Mouse (Mus musculus) bone marrow, adult 2 months (tissue): Measurements from ENCODE around the gene Glp2r.

Experiments used
- CTCF ChIP-seq: fragments of 200-500 bp; IDR thresholded peaks from 2 replicates; pipeline ENCODE4 v1.5.1; 2011; ENCODE audit warnings: low read length, control low read depth; ENCODE audit not compliant: control insufficient read depth, insufficient read depth
- POLR2A ChIP-seq: fragments of 200-500 bp; IDR thresholded peaks from 2 replicates; pipeline ENCODE4 v1.6.1; 2011; ENCODE audit warnings: low read depth, mild to moderate bottlenecking, control low read depth, low read length, borderline replicate concordance; ENCODE audit not compliant: control insufficient read depth

DNA sequence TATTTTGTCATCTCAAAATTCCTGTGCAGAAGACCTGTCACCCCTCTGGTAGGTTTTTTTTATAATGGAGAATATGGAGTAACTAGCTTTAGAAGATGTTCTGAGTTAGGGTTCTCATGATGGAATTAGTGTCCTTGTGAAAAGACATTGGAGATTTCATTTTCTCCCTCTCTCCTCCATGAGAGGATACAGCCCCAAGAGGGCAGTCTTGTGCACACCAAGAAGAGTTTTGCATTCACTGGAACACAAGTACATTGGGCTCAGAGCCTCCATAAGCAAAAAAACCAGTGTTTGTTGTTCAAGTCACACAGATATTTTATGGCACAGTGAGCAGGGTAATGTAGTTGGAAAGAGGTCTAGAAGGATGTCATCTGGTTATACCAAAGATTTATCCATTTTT, 29.4 kb downstream of the Glp2r start:
- TF ChIP-seq CTCF (no peak), POLR2A (no peak)
